Mouse (Mus musculus) kidney, adult 18-20 months (tissue): ENCODE results near the gene Hmces.

Source experiments
- DNase-seq: peaks from one replicate; pipeline ENCODE4 v3.0.0; 2021

Hmces gene

DNA sequence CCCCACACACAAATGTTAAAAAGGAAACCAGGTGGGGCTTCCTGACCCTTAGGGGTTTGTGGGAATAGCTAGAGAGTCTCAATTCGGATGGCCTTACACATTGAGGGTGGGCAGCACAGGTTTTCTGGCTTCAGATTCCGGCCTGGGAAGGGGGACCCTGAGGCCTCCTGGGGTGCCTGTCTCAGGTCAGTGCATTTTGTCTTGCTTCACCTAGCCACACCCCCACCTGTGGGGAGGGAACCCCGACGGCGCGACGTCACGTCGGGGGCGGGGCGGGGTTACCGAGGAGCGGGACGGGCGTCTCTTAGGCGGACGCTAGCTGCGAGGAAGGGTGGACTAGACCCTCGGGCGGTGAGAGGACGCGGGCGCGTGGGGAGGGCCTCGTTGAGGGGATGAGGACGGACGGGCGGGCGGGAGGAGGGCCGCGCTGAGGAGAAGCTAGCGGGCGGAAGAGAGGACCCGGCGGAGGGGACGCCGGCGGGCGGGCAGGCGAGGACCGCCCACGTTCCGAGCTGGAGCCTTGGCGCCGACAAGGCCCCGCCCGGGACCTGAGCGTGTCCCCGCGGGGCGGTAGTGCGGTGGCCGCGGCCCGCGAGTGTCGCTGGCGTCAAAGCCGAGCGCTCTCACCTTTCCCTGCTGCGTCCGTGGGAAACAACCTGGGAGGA, at the start of gene Hmces:
Gene Hmces, plus strand, starts transcription at position 275 of the 665 bp plus-strand sequence.
- DNase-seq: peak; percentile 83

DNA sequence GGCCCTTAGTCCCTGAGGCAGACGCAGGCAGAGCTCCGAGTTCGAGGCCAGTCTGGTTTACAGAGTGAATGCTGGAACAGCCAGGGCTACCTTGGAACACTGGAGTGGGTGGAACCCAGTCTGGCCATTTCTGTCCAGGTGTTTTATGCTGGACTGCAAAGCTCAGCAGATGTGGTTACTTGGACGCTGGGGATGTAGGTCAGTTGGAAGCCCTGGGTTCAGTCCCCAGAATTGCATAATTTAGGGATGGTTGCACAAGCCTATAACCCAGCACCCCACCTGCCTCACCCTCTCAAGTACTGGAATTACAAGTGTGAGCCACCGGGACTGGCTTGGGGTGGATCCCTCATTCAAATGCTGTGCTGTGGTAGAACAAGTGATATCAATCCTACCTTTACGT, 47.5 kb upstream of the Hmces start:
- no peak for DNase-seq

DNA sequence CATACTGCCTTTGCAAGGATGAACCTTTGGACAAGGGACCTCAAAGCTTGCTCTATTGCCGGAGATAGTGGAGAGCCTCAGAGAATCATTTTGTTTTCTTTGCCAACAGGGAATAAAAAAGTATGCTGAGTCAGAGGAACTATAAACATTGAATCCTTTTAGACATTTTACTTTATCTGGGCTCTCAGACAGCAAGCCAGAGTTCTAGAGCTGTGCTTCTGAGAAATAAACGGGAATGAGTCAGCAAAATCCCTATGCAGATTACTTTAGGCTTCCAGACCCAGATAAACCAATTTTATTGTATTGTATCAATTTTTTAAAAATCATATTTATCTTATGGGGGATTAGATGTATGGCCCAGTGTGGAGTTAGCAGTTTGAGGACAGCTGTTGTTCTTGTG, 46.5 kb upstream of the Hmces start:
- no peak for DNase-seq

DNA sequence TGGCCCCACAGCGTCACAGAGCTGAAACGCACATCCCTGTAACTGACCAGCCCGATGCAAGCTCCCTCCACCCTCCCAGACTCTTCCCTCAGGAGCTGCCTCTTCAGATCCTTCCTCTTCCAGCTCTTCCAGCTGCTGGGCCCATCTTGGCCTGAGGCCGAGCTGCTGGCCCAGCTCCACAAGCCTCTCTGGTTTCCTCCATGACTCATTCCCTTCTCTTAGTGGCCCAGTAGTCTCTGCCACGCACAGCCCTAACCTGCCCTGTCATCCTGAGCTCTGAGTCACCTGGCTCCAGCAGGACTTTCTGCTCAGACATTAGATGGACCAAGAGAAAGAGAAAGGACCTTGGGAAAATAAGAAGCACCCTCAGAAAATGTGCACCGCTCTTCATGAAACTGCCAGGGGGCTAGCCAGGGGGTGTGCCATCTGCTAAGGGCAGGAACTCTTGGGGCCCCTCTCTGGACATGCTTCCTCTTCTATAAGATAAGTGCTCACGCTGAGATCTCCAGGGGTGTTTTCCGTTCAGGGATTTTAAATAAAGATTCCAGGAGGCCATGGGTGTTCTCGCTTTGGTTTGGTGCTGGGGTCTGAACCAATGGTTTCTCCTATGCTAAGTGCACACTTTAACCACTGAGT, 44.7 kb upstream of the Hmces start:
- DNase-seq: peak; percentile 51

DNA sequence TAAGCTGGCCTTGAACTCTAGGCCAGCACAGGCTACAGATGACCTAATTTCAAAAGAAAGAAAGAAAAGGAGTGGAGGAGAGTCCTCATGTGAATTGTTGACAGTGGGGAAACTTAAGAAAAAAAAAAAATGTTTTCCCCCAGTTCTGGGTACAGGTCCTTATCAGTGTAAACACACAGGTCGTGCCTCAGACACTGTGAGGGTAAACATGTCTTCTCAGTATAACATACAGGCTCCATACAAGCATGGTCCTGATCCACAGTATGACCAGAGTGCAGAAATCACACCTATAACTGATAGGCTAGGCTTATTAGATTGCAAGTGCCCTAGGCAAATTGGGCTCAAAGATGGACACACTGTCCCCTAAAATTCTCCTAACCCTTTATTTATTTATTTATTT, 43.3 kb upstream of the Hmces start:
- DNase-seq: no peak

DNA sequence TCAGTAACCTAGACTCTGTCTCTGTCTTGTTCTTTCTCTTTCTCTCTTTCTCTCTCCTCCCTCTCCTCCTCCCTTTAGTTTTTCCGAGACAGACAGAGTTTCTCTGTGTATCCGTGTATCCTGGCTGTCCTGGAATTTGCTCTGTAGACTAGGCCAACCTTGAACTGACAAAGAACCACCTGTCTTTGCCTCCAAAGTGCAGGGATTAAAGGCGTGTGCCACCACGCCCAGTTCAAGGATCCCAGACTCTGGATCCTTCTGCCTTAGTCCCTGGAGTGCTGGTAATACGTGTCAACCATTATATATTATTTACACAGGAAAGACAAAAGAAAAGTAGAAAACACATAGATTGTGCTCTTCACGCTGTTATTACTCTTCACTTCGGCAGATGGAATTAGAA, 42.5 kb upstream of the Hmces start:
- DNase-seq: no peak

DNA sequence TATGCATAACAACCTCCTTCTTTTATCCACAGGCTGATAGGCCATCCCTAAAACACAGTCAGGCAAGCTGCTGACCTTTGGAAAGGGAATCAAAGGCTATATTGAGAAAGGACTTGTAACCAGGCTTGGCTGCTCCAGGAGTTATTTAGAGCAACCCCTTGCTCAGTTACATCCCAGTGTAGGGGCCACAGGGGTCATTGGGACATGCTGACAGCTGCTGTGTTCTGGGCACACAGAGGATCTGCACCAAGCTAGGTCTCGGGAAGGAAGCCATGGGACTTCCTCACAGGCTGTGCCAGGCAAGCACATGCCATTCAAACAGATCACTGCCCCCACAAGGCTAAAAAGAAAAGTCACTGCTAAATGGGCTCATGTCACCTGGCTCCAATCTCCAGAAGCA, 40.6 kb upstream of the Hmces start:
- DNase-seq: no peak

DNA sequence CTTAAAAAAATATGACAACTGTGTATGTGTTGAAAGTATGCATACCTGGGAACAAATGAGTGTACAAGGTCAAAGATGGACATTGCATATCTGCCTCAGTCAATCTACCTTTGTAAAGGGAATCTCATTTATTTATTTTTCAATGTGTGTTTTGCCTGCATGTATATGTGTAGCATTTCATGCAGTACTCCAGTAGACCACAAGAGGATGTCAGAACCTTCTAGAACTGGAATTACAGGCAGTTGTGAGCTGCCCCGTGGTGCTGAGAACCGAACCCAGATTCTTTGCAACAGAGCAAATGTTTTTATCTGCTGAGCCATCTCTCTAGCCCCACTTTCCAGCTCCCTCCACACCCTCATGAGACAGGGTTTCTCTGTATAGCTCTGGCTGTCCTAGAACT, 39.8 kb upstream of the Hmces start:
- no peak for DNase-seq

DNA sequence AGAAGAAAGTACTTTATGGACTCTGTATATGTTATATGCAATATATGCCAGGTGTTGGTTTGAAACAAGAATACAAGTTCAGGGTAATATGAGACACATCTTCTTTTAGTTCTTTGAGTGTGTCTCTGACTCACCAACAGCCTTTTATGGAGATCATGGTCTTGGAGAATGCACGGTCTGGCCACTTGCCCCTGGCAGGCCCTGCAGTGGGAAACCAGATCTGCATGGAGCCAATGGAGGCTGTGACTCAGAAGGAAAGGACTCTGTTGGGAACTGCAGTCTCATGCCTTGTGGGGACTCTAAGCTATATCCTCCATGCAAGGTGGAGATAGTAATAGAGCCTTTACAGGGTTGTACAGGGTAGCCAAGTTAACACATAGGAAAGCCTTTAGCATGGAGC, 38.7 kb upstream of the Hmces start:
- no peak for DNase-seq

DNA sequence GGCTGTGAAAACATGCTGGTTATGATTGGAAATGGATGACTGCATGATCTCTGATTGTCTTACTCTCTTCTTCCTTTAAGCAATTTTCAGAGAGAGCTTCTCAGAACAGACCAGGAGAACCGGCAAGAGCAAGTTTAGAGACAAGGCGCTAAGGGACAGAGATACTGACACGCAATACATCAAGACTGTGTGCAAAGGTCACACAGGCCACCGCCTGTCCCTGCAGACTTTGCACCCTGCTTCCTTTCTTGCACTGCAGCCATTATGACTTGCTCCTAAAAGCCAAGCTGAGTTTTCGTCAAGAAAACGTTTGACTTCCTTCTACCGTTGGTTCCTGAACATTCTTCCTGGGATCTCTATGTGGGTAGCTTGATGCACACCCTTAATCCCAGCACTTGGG, 38.2 kb upstream of the Hmces start:
- peak; percentile 21 for DNase-seq

DNA sequence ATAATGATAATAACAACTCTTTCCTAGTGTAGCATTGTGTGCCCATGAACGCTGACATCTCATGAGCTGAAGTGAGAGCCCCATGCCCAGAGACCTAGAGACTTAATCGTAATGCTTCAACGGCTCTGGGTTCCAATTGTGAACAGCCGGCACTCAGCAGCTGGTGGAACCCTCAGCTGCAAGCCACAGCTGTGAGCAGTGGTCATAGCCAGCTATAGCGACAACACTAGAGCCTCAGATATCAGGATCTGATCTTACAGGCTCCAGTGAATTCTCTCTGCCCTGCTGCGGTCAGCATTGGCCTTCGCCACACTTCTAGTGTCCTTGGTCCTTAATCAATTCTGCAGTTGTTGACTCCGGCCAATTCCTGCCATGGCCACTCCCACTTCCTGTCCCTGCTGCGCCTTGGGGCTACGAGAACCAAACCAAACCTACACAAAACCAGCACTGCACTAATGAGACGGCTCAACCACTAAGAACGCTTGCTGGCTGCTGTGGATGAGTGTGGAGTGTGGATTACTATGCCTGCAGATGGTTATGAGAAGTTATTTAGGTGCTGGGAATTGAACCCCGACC, 37.6 kb upstream of the Hmces start:
- peak; percentile 62 for DNase-seq

DNA sequence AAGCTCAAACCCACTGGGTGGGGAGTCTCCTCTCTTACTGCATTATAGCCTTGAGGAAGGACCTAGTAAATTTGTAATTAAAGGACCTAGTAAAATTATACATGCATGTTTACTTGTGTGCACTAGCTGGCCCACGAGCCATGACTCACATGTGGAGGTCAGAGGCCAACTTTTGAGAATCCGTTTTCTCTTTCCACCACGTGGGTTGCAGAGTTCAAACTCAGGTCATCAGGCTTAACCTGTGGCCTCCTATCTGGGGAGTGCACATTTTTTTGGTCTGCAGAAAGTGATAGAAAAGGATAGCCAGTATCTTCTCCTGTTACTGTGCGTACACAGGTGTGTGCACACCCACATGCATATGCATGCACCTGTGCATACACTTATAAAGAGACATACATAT, 34.7 kb upstream of the Hmces start:
- DNase-seq: no peak

DNA sequence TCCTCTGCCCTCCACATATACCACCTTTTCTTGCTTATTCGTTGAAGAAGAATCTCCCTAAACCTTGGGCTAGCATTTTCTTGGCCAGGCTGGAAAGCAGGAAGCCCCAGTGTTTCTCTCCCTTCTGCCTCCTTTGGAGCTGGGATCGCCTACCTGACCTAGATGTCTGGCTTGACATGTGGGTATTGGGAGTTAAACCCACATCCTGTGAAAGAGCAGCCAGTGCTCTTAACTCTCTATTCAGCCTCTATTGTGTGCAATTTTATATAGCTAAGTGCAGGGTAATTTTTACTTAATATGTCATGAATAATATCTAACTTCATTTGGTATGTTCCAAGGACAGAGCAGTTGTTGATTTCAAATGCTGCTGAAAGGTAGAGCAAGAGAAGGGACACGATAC, 34.1 kb upstream of the Hmces start:
- DNase-seq: no peak

DNA sequence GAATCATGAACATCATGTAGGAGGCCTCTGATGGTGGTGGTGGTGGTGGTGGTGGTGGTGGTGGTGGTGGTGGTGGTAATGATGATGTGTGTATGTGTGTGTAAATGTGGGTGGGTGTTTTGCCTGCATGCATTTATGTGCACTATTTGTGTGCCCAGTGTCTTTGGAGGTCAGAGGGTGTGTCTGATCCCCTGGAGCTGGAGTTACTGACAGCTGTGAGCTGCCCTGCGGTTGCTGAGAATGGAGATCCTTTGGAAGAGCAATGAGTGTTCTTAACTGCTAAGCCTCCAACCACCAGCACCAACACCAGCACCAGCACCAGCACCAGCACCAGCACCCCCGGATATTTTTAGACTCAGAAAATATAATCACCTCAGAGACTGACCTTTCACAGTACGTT, 31.5 kb upstream of the Hmces start:
- no peak for DNase-seq

DNA sequence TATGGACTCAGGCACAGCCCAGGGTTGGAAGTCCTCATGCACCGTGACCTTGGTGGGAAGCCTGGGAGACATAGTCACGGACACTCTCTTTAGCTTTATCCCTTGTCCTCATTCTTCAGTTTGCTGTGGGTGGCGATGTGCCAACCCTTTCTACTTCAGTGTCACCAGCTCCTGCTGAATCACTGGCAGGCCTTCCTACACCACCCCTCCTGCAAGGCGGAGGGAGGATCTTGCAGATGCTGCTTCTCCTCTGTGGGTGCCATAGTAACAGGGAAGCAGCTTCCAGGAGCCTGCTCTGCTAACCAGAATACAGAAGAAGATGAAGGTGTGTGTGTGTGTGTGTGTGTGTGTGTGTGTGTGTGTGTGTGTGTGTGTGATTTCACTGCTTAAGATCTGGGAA, 30.9 kb upstream of the Hmces start:
- DNase-seq: no peak

DNA sequence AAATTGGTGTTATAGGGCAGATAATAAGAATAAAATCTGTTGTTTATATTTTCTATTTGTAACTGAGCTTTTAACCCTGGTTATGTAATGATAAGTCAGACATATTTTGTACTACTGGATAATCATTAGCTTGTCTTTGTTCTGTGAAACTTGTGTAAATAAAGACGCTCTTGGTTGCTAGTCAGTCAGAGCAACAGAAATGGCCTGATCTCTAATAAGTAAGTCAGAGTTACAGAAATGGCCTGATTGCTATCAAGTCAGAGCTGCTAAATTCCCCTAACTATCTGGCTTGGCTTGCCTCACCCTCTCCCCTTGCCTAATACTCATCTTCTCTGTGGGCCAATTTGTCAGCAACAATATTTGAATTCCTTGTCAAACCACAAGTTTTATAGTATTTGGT, 27.0 kb upstream of the Hmces start:
- no peak for DNase-seq

DNA sequence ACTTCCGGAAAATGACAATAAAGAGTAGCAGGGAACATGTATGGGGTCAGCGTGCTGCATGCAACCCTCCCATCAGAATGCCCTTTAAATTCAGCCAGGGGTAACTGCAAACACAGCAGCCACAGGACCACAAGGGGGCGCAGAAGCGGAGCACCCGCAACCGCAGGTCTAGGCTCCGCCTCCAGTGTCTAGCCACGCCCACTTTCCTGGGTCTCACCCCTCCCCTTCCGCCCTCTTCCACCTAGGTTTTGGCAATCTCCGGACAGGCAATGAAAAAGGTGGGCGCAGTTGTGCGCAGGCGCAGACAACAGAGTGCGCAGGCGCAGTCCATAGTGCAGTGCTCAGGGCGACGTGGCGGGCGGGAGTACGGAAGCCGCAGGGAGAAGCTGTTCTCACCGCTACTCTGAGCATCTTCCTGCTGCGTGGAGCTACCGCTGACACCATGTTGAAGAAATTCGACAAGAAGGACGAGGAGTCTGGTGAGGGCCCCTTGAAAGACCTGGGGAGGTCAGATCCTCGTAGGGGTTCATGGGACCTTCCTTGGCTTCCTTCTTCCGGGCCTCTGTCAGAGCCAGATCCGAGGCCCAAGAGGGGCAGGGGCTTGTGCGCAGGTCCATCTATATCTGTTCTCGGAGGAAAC, 26.0 kb upstream of the Hmces start, which contains the start of gene Copg1:
Gene Copg1, plus strand, starts transcription at position 221 of the 640 bp plus-strand sequence.
- peak; percentile 100 for DNase-seq

DNA sequence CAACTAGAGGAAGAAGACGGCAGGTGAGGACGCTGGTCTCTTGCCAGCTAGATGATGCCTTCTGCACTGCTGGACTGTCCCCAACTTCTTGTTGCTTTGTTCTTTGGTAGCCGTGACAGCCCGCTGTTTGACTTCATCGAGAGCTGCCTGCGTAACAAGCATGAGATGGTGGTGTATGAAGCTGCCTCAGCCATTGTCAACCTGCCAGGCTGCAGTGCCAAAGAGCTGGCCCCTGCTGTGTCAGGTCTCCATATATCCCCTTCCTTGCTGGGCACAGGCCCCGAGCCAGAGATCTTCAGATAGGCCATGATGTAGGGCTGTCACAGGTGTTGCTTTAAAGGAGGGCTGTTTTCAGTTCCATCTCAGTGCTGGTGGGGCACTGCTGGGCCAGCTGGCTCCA, 19.8 kb upstream of the Hmces start:
- no peak for DNase-seq

DNA sequence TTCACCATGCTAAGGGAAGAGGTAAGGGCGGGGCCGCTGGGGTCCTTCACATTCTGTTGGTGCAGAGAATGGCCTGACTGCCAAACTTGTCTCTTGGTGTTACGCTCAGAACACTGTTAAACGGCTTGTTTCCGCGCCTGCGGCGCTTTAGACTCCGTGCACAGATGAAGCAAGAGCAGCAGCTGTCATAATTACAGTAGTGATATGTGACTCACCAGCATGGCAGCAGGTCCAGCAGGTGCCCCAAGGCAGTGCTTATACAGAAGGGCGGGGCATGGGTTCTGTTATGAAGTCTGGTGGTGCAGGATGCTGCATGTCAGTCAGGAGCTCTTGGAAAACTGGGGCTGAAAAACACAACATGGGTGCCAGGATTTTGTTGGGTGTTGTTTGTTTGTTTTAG, 15.7 kb upstream of the Hmces start:
- no peak for DNase-seq

DNA sequence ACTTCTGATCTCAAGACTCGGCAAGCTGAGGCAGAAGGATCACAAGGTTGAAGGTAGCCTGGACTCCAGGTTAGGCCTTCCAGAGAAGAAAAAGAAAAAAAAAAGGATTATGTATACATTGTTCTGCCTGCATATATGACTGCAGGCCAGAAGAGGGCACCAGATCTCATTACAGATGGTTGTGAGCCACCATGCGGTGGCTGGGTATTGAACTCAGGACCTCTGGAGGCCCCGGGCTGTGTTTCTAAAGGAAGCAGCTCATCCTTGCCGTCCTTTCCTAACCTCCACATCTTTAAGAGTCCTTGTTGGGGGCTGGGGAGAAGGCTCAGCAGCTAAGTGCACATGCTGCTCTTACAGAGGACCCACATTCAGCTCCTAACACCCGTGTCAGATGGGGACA, 7.1 kb upstream of the Hmces start:
- DNase-seq: no peak

DNA sequence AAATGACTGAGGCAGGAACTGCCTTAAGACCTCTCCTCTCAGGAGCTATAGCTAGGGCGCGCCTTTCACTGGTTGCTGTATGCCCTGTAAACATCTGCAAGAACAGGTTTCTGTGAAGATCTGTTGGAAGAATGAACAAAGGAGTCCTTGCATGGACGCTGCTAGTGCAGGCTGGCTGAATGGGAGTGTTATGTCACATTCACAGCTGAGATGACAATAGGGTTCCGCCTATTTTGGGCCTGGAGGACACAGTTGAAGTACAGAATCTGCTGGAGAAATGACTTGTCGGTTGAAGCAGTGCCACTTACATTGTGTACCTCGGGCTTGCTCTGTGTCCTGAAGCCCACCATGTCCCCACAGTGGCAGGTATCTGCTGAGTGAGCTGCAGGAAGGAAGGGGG, 4.6 kb upstream of the Hmces start:
- no peak for DNase-seq

DNA sequence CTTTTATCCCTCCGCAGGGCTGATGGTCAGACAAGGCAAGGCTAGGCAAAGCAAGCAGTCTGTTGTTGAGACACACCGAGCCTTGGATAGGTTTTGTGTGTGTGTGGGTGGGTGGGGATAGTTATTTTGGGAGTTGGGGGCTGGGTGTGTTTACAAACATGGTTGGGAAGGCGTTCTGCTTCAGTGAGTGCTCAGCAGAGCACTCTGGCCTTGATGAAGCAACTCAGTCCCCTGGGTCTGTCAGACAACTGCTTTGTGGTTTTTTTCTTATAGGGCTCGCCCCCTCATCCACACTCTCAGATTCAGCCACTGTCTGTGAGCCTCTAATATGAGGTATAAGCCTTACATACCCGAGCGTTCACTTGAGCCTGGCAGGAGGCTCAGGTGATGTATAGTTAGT, 2.2 kb upstream of the Hmces start:
- DNase-seq: no peak

DNA sequence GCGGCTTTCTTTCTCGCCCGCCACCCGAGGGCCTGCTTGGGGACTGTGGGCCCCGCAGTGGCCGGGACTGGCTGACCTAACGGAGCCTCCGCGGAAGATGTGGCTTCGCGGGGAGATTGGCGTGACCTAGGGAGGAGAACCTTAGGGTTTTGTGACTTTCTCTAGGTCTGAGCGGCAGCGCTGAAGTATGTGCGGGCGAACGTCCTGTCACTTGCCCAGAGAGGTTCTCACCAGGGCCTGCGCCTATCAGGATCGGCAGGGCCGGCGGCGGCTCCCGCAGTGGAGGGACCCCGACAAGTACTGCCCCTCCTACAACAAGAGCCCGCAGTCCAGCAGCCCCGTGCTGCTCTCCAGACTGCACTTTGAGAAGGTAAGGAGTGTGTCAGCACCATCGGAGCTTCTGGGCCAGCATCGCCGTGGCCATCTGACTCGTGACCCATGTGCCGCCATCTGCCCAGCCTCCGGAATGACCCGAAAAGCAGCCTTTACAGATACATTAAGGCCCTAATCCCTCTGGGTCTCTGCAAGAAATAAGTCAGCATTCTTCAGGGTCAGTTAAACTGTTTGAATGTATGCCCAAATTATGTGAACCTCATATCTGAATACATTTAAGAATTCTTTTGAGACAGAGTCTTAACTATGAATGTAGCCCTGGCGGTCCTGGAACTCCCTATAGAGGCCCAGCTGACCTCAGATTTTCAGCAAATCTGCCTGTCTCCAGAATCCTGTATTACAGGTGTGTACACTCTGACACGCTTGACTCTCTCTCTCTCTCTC, 779 bp downstream of the Hmces start:
- DNase-seq: no peak
